Mouse (Mus musculus) gastrocnemius, postnatal 14 days (tissue): ENCODE measurements around the gene Sp9. TPM values are rescaled to one million over a fixed set of nuclear protein-coding genes. Genes with fewer than 3 reads are reported as not detected.

Experiments used
- DNase-seq: peaks from one replicate; pipeline ENCODE4 v3.0.0; 2021; ENCODE audit warnings: mixed read lengths
- intact Hi-C: fragments of 180-260 bp; cut with DNase I; formaldehyde crosslinking; loops from one replicate; pipeline ENCODE4 v1.15.1; 2025; ENCODE audit warnings: low total_unique reads
- long read RNA-seq, 2 experiments: library from polyadenylated mRNA; stranded (forward); transcript quantifications; one replicate each; pipeline ENCODE4 v2.0.0; 2021
- total RNA-seq, 2 experiments: library from RNA; stranded (reverse); gene quantifications; 2 replicates each; pipeline ENCODE4 v1.2.3; 2021

The Sp9 gene
- not detected for total RNA-seq
- long read RNA-seq, experiment 1 = 0 reads
- long read RNA-seq, experiment 2 = 0 reads

DNA sequence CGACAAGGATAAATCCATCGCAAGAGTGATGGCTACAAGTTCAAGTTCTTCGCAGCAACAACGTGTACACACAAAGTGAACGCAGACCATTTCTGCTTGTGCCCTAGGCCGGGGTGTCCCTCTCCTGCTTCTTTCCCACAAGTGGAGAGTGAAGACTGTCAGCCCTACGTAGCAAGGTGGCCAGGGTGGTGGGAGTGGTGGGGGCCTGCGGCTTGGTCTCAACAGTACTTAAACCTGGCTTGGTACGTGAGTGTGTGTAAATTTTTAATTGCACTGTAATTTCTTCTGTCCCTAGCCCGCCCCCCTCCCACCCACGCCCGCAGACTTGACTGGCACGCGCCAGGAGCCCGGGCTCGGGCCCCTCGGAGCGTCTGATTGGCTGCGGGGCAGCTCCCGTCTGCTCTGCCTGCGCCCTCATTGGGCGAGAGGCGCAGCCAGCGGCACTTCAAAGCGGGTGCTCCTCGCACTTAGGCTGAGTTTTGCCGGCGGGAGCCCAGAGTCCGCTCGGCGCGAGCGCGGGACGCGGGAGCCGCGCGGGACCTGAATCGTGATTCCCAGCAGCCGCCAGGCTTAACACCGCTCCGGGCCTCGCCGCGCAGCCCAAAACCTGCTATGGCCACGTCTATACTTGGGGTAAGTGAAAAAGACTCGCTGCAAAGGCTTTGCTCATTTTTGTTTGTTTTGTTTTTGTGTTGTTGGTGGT is at the start of gene Sp9:
Gene Sp9, plus strand, starts transcription at position 467 of the 703 bp plus-strand sequence.
- intact Hi-C loops = loop anchor here (10.0 kb wide), 2 partner anchors 757 to 1737 kb away; no protein-coding TSS in a partner anchor
- DNase-seq = peak; percentile 19

DNA sequence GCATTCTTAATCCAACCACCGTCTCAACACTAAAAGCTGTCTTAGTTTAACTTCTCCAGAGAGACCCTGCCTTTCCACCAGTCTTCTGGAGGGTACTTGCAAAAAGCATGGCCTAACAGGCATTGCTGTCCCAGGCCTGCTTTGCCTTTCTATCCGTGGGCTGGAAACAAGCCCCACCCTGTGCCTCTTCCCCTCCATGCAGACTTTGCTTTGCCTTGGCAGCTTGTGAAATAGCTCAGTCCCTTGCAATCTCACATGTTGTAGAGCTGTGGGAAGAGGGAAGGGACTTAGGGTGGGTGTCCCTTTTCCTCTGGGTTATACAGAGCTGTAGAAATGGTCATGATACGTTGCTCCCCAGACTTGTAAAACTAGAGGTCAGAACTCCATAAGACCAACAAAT is 40.6 kb upstream of the Sp9 start:
- DNase-seq = no peak
- intact Hi-C loops = no loop called here

- DNase-seq = no peak
- intact Hi-C loops = no loop called here
Measured at GRCm38 (mm10) chr2:73241299-73241698, 30.4 kb upstream of the Sp9 start.

GRCm38 (mm10) chr2:73248701-73249100 is 23.0 kb upstream of the Sp9 start:
- intact Hi-C loops = no loop called here
- no peak for DNase-seq

DNA sequence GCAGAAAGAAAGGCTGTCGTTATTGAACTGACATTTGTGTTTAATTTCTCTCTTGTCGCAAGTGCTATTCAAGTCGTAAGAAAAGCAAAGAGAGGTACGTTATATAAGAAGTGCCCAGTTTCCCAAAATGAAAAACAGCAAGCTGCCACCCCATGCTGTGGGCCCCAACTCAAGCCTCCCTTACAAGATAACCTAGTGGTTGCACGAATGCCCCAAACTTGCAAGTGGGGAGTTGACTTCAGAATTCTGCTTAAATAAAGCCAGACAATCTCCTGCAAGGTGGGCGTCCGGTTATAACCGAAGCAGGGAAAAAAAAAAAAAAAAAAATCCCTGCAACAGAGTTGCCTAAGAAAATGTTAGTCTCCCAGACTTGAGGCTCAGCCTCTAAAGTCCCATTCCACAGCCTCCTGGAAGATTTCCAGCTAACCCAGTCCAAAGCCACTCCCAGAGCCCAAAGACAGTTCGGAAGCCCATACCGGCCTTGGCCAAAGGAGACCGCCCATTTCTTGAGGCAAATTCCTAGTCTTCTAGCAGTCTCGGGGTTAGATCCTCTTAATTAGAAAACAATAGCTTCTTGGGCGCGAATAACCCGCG is 8.5 kb upstream of the Sp9 start:
- intact Hi-C loops = no loop called here
- no peak for DNase-seq

- intact Hi-C loops = no loop called here
- no peak for DNase-seq
Measured at GRCm38 (mm10) chr2:73263794-73264610, 7.7 kb upstream of the Sp9 start.

DNA sequence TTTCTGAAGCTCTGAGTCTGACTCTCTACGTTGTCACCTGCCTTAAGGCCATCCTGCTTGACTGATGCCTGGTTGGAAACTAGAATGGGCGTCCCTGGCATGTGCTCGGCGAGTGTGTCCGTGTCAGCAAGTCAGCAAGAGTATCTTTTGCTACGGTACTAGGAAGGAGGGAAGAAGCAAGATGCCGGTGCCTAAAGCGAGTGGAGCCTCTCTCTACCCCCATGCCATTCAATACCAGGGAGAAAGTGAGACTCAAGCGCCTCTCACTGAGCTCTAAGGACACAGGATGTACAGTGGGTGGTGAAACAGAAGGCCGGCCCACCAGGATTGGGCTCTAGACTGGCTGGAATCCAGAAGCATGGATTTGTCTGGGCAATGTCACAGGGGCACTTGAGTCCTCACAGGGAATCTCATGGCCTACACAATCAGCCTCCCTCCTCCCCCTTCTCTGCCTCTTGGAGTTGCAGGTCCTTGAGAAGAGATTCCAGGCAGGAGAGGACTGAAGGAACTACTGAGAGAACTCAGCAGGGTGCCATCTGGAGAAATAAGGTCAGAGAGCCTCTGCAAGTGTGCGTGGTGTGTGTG is 7.0 kb upstream of the Sp9 start:
- DNase-seq = no peak
- intact Hi-C loops = no loop called here

DNA sequence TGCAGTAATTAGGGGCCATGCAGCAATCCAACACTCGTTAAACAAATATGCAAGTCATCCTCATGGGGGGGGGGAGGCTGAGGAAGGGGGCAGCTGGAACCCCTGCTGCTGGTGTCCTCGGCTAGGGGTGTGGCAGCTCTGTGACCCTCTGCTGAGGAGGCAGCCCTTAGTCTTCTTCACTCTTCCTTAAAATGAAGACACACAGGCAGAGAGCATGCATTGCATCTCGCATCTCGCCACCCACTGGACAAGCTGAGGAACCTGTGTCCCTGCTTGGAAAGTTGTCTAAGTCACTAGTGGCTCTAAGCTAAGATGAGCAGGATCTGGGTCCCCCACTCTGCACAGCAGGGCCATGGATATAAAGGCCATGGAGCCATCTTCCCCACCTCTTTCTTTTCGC is 5.7 kb upstream of the Sp9 start:
- intact Hi-C loops = no loop called here
- no peak for DNase-seq

- intact Hi-C loops = no loop called here
Measured at GRCm38 (mm10) chr2:73266623-73267022, 5.1 kb upstream of the Sp9 start.

GRCm38 (mm10) chr2:73267231-73267630 is 4.5 kb upstream of the Sp9 start:
- intact Hi-C loops = no loop called here
- no peak for DNase-seq

More at GRCm38 (mm10) chr2:73266623-73267022, 5.1 kb upstream of the Sp9 start:
- no peak for DNase-seq

GRCm38 (mm10) chr2:73267818-73268217 is 3.9 kb upstream of the Sp9 start:
- no peak for DNase-seq
- intact Hi-C loops = no loop called here

DNA sequence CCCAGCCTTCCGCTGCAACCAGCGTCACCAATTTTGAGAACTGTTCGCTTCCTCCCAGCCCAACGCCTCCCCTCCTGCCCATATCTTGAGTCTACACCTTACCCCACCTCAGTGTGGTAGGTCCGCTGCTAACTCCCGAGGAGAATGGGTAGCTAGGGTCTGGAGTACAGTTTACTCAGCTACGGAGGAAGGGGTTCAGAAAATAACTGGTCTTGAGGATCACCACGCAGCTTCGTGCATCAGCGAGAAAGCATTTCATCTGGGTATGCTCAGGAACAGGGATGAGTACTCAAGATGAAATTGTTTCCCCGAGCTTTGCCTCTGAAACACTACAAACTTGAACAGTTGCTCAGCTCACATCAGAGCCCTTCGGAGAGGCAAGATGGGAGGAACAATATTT is 3.4 kb upstream of the Sp9 start:
- intact Hi-C loops = no loop called here
- no peak for DNase-seq

DNA sequence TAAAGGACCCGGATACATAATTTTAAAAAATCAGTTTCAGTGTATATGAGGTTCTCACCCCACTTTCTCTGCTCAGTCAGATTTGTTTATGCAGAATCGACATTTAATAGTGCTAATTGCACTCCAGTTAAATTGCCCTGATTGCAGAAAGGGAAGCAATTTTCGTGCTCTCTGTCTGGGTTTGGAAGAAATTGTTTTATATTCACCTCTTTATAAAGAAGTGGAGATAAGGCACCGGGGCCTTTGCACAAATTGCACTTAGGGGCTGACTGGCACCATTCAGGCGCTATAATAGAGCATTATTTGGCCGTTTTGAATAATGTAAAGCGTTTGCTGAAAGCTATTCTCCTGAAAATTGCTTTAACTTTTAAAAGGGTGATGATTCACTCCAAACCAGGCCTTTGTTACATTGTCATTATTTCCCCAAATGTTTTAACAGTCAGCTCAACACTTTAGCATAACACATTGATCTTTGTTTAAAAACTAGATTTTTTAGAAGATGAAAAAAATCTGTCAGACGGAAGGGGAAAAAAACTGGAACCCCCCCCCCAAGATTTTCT is 2.8 kb upstream of the Sp9 start:
- DNase-seq = no peak
- intact Hi-C loops = no loop called here

GRCm38 (mm10) chr2:73269666-73270065 is 2.1 kb upstream of the Sp9 start:
- intact Hi-C loops = loop anchor here (10.0 kb wide), 2 partner anchors 755 to 1735 kb away; no protein-coding TSS in a partner anchor
- DNase-seq = no peak

- no peak for DNase-seq
- intact Hi-C loops = loop anchor here (10.0 kb wide), 2 partner anchors 755 to 1735 kb away; no protein-coding TSS in a partner anchor
Measured at GRCm38 (mm10) chr2:73270071-73270592, 1.6 kb upstream of the Sp9 start.

- DNase-seq = no peak
- intact Hi-C loops = loop anchor here (10.0 kb wide), 2 partner anchors 756 to 1736 kb away; no protein-coding TSS in a partner anchor
Measured at GRCm38 (mm10) chr2:73270593-73271458, 899 bp upstream of the Sp9 start.

- DNase-seq = no peak
- intact Hi-C loops = loop anchor here (10.0 kb wide), 2 partner anchors 758 to 1738 kb away; no protein-coding TSS in a partner anchor
Measured at GRCm38 (mm10) chr2:73272351-73273248, 875 bp downstream of the Sp9 start.
